Mouse (Mus musculus): ENCODE results near the gene Rapgef6. TPM values are rescaled to one million over a fixed set of nuclear protein-coding genes. Genes with fewer than 3 reads are reported as not detected.

Rapgef6 gene
- polyA plus RNA-seq, 1 experiment, result 3.2 TPM

- no peak overlapping the region for H3ac ChIP-seq (ENCODE audit: control insufficient read depth, insufficient read length, low read depth)
- TF ChIP-seq CEBPB (IDR thresholded peaks at IDR 0.05; ENCODE audit: low read depth), result no peak
- no peak for TF ChIP-seq MAX (IDR thresholded peaks at IDR 0.05)
- TF ChIP-seq FOSL1 (IDR thresholded peaks at IDR 0.05; ENCODE audit: insufficient read depth, low read length, poor library complexity, severe bottlenecking), result no peak
These were observed 16.8 kb downstream of the Rapgef6 start for GRCm38 (mm10) chr11:54539486-54539885.

DNA sequence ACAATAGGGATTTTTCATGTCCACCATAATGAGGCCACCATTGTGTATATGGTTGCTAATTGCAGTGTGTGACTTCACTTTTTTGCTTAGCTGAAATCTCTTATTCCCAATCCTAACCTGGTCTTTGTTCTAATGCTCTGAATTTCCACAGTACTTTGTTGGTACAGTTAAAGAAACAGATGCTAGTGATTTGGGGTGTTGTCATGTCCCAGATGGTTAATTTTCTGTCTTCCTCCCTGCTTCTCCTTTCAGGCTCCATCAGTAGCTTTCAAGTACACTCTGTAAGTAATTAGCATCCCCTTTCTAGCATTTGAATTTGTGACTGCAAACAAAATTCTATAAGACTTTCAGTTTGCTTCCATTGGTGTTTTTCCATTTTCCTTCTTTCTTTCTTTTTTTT is 17.7 kb downstream of the Rapgef6 start:
- Histone ChIP-seq H3K79me3 (ENCODE audit: low read depth) (peaks cover 65% of the 10 kb centered on the region), H3K4me3 (ENCODE audit: insufficient read depth, poor library complexity, severe bottlenecking) (no peak overlapping the region), H3K36me3 (ENCODE audit: control insufficient read depth, insufficient read depth) (peaks cover 5% of the 10 kb centered on the region), H3K27me3 (ENCODE audit: control insufficient read depth, insufficient read depth, insufficient read length) (no peaks in the 10 kb centered on the region), H3K79me2 (ENCODE audit: control insufficient read depth, insufficient read depth) (peaks cover 100% of the 10 kb centered on the region), H3ac (ENCODE audit: control insufficient read depth, insufficient read length, low read depth) (no peak overlapping the region)
- no peak for TF ChIP-seq FOSL1 (IDR thresholded peaks at IDR 0.05; ENCODE audit: insufficient read depth, low read length, poor library complexity, severe bottlenecking)
- TF ChIP-seq MAX (IDR thresholded peaks at IDR 0.05), result no peak
- no peak for TF ChIP-seq MYOG (IDR thresholded peaks at IDR 0.05; ENCODE audit: control insufficient read depth, extremely low read depth, insufficient read length)
- TF ChIP-seq CEBPB (IDR thresholded peaks at IDR 0.05; ENCODE audit: low read depth), result no peak
- no peak for TF ChIP-seq MYOD1 (IDR thresholded peaks at IDR 0.05; ENCODE audit: control insufficient read depth, insufficient read length, low read depth)
- no peak for TF ChIP-seq USF1 (IDR thresholded peaks at IDR 0.05; ENCODE audit: low read depth)
- TF ChIP-seq CTCF (IDR thresholded peaks at IDR 0.05; ENCODE audit: control insufficient read depth, insufficient read depth, insufficient read length), result no peak

More at GRCm38 (mm10) chr11:54539486-54539885, 16.8 kb downstream of the Rapgef6 start:
- peaks cover 69% of the 10 kb centered on the region for H3K79me3 ChIP-seq (ENCODE audit: low read depth)
- no peaks in the 10 kb centered on the region for H3K36me3 ChIP-seq (ENCODE audit: control insufficient read depth, insufficient read depth)
- H3K27me3 ChIP-seq (ENCODE audit: control insufficient read depth, insufficient read depth, insufficient read length), result no peaks in the 10 kb centered on the region
- no peak overlapping the region for H3K4me3 ChIP-seq (ENCODE audit: insufficient read depth, poor library complexity, severe bottlenecking)
- H3K79me2 ChIP-seq (ENCODE audit: control insufficient read depth, insufficient read depth), result peaks cover 97% of the 10 kb centered on the region

DNA sequence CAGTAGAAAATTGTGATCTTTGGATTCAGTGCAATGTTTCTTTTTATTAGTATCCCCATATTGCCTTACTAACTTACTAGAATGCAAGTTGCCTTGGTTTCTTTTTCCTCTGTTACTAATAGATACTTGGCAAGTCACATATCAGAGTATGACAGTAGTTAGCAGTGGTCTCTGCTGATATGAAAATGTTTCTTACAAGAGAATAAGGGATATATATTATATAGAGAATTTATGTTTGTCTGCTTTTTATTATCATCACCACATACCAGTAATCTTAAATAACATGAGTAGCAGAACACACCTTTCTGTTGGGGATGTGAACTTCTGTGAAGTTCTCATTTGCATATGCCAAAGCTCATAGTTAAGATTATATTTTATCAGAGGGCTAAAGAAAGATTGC is 19.8 kb downstream of the Rapgef6 start:
- peaks cover 14% of the 10 kb centered on the region for H3K36me3 ChIP-seq (ENCODE audit: control insufficient read depth, insufficient read depth)
- H3K79me2 ChIP-seq (ENCODE audit: control insufficient read depth, insufficient read depth), result peaks cover 87% of the 10 kb centered on the region
- no peaks in the 10 kb centered on the region for H3K27me3 ChIP-seq (ENCODE audit: control insufficient read depth, insufficient read depth, insufficient read length)
- no peak for TF ChIP-seq USF1 (IDR thresholded peaks at IDR 0.05; ENCODE audit: low read depth)
- TF ChIP-seq CEBPB (IDR thresholded peaks at IDR 0.05; ENCODE audit: low read depth), result no peak
- TF ChIP-seq MYOG (IDR thresholded peaks at IDR 0.05; ENCODE audit: control insufficient read depth, extremely low read depth, insufficient read length), result no peak
- no peak for TF ChIP-seq MAX (IDR thresholded peaks at IDR 0.05)
- TF ChIP-seq MYOD1 (IDR thresholded peaks at IDR 0.05; ENCODE audit: control insufficient read depth, insufficient read length, low read depth), result no peak
- no peak for TF ChIP-seq CTCF (IDR thresholded peaks at IDR 0.05; ENCODE audit: control insufficient read depth, insufficient read depth, insufficient read length)
- TF ChIP-seq FOSL1 (IDR thresholded peaks at IDR 0.05; ENCODE audit: insufficient read depth, low read length, poor library complexity, severe bottlenecking), result no peak
- H3K79me3 ChIP-seq (ENCODE audit: low read depth), result peaks cover 49% of the 10 kb centered on the region
- H3K4me3 ChIP-seq (ENCODE audit: insufficient read depth, poor library complexity, severe bottlenecking), result no peak overlapping the region
- no peak overlapping the region for H3ac ChIP-seq (ENCODE audit: control insufficient read depth, insufficient read length, low read depth)

- no peaks in the 10 kb centered on the region for H3K27me3 ChIP-seq (ENCODE audit: control insufficient read depth, insufficient read depth, insufficient read length)
- H3K4me3 ChIP-seq (ENCODE audit: insufficient read depth, poor library complexity, severe bottlenecking), result no peak overlapping the region
- TF ChIP-seq MYOG (IDR thresholded peaks at IDR 0.05; ENCODE audit: control insufficient read depth, extremely low read depth, insufficient read length), result no peak
- TF ChIP-seq USF1 (IDR thresholded peaks at IDR 0.05; ENCODE audit: low read depth), result no peak
- no peak for TF ChIP-seq MYOD1 (IDR thresholded peaks at IDR 0.05; ENCODE audit: control insufficient read depth, insufficient read length, low read depth)
- no peak for TF ChIP-seq FOSL1 (IDR thresholded peaks at IDR 0.05; ENCODE audit: insufficient read depth, low read length, poor library complexity, severe bottlenecking)
- no peak for TF ChIP-seq MAX (IDR thresholded peaks at IDR 0.05)
- H3K36me3 ChIP-seq (ENCODE audit: control insufficient read depth, insufficient read depth), result no peaks in the 10 kb centered on the region
- H3K79me2 ChIP-seq (ENCODE audit: control insufficient read depth, insufficient read depth), result no peaks in the 10 kb centered on the region
- H3K79me3 ChIP-seq (ENCODE audit: low read depth), result peaks cover 2% of the 10 kb centered on the region
- H3ac ChIP-seq (ENCODE audit: control insufficient read depth, insufficient read length, low read depth), result no peak overlapping the region
These were observed 32.3 kb downstream of the Rapgef6 start for GRCm38 (mm10) chr11:54554970-54555369.

GRCm38 (mm10) chr11:54562761-54563160 is 40.1 kb downstream of the Rapgef6 start:
- peaks cover 15% of the 10 kb centered on the region for H3K36me3 ChIP-seq (ENCODE audit: control insufficient read depth, insufficient read depth)
- TF ChIP-seq MAX (IDR thresholded peaks at IDR 0.05) (no peak), CTCF (IDR thresholded peaks at IDR 0.05; ENCODE audit: control insufficient read depth, insufficient read depth, insufficient read length) (no peak), FOSL1 (IDR thresholded peaks at IDR 0.05; ENCODE audit: insufficient read depth, low read length, poor library complexity, severe bottlenecking) (no peak), USF1 (IDR thresholded peaks at IDR 0.05; ENCODE audit: low read depth) (no peak), MYOG (IDR thresholded peaks at IDR 0.05; ENCODE audit: control insufficient read depth, extremely low read depth, insufficient read length) (no peak), MYOD1 (IDR thresholded peaks at IDR 0.05; ENCODE audit: control insufficient read depth, insufficient read length, low read depth) (no peak), CEBPB (IDR thresholded peaks at IDR 0.05; ENCODE audit: low read depth) (no peak)
- H3K79me2 ChIP-seq (ENCODE audit: control insufficient read depth, insufficient read depth), result no peaks in the 10 kb centered on the region
- no peaks in the 10 kb centered on the region for H3K79me3 ChIP-seq (ENCODE audit: low read depth)
- H3K4me3 ChIP-seq (ENCODE audit: insufficient read depth, poor library complexity, severe bottlenecking), result no peak overlapping the region
- no peaks in the 10 kb centered on the region for H3K27me3 ChIP-seq (ENCODE audit: control insufficient read depth, insufficient read depth, insufficient read length)
- H3ac ChIP-seq (ENCODE audit: control insufficient read depth, insufficient read length, low read depth), result no peak overlapping the region

DNA sequence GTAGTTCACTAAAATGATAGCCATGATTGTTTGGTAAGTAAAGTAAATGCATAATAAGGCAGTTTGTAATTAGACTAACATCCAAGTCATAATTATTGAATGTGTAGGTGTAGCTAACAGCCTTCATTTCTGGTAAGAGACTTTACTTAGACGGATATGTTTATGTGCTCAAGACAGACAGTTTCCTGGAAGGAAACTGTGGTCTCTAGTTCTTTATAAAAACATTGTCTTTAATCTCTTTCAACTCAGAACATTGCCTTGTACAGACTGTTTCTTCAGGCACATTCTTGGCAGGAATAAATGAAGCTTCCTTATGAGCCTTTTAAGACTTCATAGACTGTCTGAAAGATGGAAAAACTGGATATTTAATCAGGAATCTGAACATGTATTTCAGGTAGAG is 45.3 kb downstream of the Rapgef6 start:
- Histone ChIP-seq H3K4me3 (ENCODE audit: insufficient read depth, poor library complexity, severe bottlenecking) (no peak overlapping the region), H3K27me3 (ENCODE audit: control insufficient read depth, insufficient read depth, insufficient read length) (no peaks in the 10 kb centered on the region), H3ac (ENCODE audit: control insufficient read depth, insufficient read length, low read depth) (no peak overlapping the region), H3K79me3 (ENCODE audit: low read depth) (no peaks in the 10 kb centered on the region), H3K36me3 (ENCODE audit: control insufficient read depth, insufficient read depth) (peaks cover 10% of the 10 kb centered on the region), H3K79me2 (ENCODE audit: control insufficient read depth, insufficient read depth) (no peaks in the 10 kb centered on the region)
- no peak for TF ChIP-seq FOSL1 (IDR thresholded peaks at IDR 0.05; ENCODE audit: insufficient read depth, low read length, poor library complexity, severe bottlenecking)
- no peak for TF ChIP-seq MAX (IDR thresholded peaks at IDR 0.05)
- TF ChIP-seq MYOG (IDR thresholded peaks at IDR 0.05; ENCODE audit: control insufficient read depth, extremely low read depth, insufficient read length), result no peak
- TF ChIP-seq USF1 (IDR thresholded peaks at IDR 0.05; ENCODE audit: low read depth), result no peak
- no peak for TF ChIP-seq CEBPB (IDR thresholded peaks at IDR 0.05; ENCODE audit: low read depth)
- no peak for TF ChIP-seq MYOD1 (IDR thresholded peaks at IDR 0.05; ENCODE audit: control insufficient read depth, insufficient read length, low read depth)
- no peak for TF ChIP-seq CTCF (IDR thresholded peaks at IDR 0.05; ENCODE audit: control insufficient read depth, insufficient read depth, insufficient read length)

All from C2C12 (cell line).